Mouse (Mus musculus) lung, postnatal 0 days (tissue): ENCODE data around the gene Crip2. TPM values are rescaled to one million over a fixed set of nuclear protein-coding genes. Genes with fewer than 3 reads are reported as not detected.
A peak's percentile ranks its signal among the peaks of the same experiment; 100 is the strongest.

Experiments
- ATAC-seq: fragments of 200-750 bp; cut with Nextera tagmentation; 2 replicates; pipeline ENCODE4 v1.8.0; 2017; ENCODE audit warnings: moderate library complexity
- DNase-seq: peaks from one replicate; pipeline ENCODE4 v3.0.0-alpha.2; 2016; ENCODE audit warnings: low spot score
- H3K27ac ChIP-seq: fragments of 300-500 bp; sonication (generic); 2 replicates; pipeline ENCODE4 v1.5.1; 2014; ENCODE audit warnings: antibody characterized with exemption, mild to moderate bottlenecking, low read length, mixed read lengths
- H3K27me3 ChIP-seq: fragments of 300-500 bp; sonication (generic); replicated peaks from 2 replicates; pipeline ENCODE4 v1.6.1; 2014; ENCODE audit warnings: low read length, mixed read lengths; ENCODE audit not compliant: insufficient read depth
- H3K36me3 ChIP-seq: fragments of 300-500 bp; sonication (generic); 2 replicates; pipeline ENCODE4 v1.6.1; 2014; ENCODE audit warnings: low read length, mixed read lengths; ENCODE audit not compliant: insufficient read depth
- H3K4me1 ChIP-seq: fragments of 300-500 bp; sonication (generic); 2 replicates; pipeline ENCODE4 v1.6.1; 2014; ENCODE audit warnings: antibody characterized with exemption, low read depth, low read length, mixed read lengths; ENCODE audit not compliant: insufficient read depth
- H3K4me2 ChIP-seq: fragments of 300-500 bp; sonication (generic); replicated peaks from 2 replicates; pipeline ENCODE4 v1.6.1; 2014; ENCODE audit warnings: low read depth, mild to moderate bottlenecking, low read length, moderate library complexity, mixed read lengths
- H3K4me3 ChIP-seq: fragments of 300-500 bp; sonication (generic); 2 replicates; pipeline ENCODE4 v1.5.1; 2014; ENCODE audit warnings: low read depth, low read length
- H3K9ac ChIP-seq: fragments of 300-500 bp; sonication (generic); replicated peaks from 2 replicates; pipeline ENCODE4 v1.6.1; 2014; ENCODE audit warnings: low read depth, mild to moderate bottlenecking
- H3K9me3 ChIP-seq: fragments of 300-500 bp; sonication (generic); 2 replicates; pipeline ENCODE4 v1.6.1; 2016; ENCODE audit warnings: low read length, mixed read lengths
- CTCF ChIP-seq: IDR thresholded peaks from 2 replicates; pipeline ENCODE4 v1.5.1; 2016; ENCODE audit warnings: antibody characterized with exemption, mild to moderate bottlenecking
- EP300 ChIP-seq: IDR thresholded peaks from 2 replicates; pipeline ENCODE4 v1.6.1; 2016; ENCODE audit warnings: antibody characterized with exemption, mild to moderate bottlenecking, control low read depth
- WGBS: fragments of 180-500 bp; shearing (Covaris S2); extraction: QIAGEN DNeasy Blood & Tissue Kit; methylation state at CpG from one replicate; pipeline ENCODE4 v1.1.7; 2014; 5-methylcytosine and 5-hydroxymethylcytosine counted together
- polyA plus RNA-seq: library from polyadenylated mRNA; unstranded; fragments of >200 nt; fragmentation: Nextera tagmentation; extraction: Ambion mirVana; gene quantifications from 2 replicates; pipeline ENCODE4 v1.2.1, GENCODE M21; 2015

Gene Crip2
- polyA plus RNA-seq, 1 experiment from 2014 or later: 1,498 TPM

- H3K4me1 ChIP-seq: peaks cover 37% of the 10 kb centered on the region
- DNase-seq: peak; percentile 90
- 10% methylated on average over 45 of the region's 45 CpGs for WGBS
Measured at GRCm38 (mm10) chr12:113146112-113147057, 6.3 kb downstream of the Crip2 start, which contains the start of gene Crip1. Gene Crip1 (plus strand): TSS chr12:113146316.

GRCm38 (mm10) chr12:113147481-113147880 is 7.4 kb downstream of the Crip2 start:
- Histone ChIP-seq H3K36me3 (peaks cover 17% of the 10 kb centered on the region), H3K4me2 (no peak overlapping the region), H3K4me3 (no peak overlapping the region), H3K4me1 (peaks cover 42% of the 10 kb centered on the region), H3K27me3 (no peaks in the 10 kb centered on the region), H3K9me3 (no peaks in the 10 kb centered on the region), H3K27ac (peak overlapping the region; percentile 63), H3K9ac (no peak overlapping the region)
- TF ChIP-seq EP300 (no peak), CTCF (no peak)
- WGBS: 74% methylated on average over 8 of the region's 8 CpGs
- DNase-seq: no peak
- no peak for ATAC-seq

More at GRCm38 (mm10) chr12:113146112-113147057, 6.3 kb downstream of the Crip2 start, which contains the start of gene Crip1:
- Histone ChIP-seq H3K9ac (no peak within 1 kb of the TSS), H3K4me3 (no peak within 1 kb of the TSS), H3K4me2 (peak within 1 kb of the TSS; percentile 44), H3K9me3 (no peaks in the 10 kb centered on the region), H3K27ac (peak within 1 kb of the TSS; percentile 63), H3K36me3 (peaks cover 17% of the 10 kb centered on the region), H3K27me3 (no peaks in the 10 kb centered on the region)
- TF ChIP-seq EP300 (peak; percentile 90), CTCF (peak; percentile 89)
- ATAC-seq: peak; percentile 49

GRCm38 (mm10) chr12:113148381-113149035 is 8.5 kb downstream of the Crip2 start:
- H3K4me1 ChIP-seq: peaks cover 34% of the 10 kb centered on the region
- TF ChIP-seq CTCF (peak; percentile 65), EP300 (no peak)
- H3K9me3 ChIP-seq: no peaks in the 10 kb centered on the region
- H3K27me3 ChIP-seq: no peaks in the 10 kb centered on the region
- DNase-seq (peak; percentile 66), ATAC-seq (peak; percentile 13; the same call in 1 of the 2 replicates)
- no peak overlapping the region for H3K4me2 ChIP-seq
- peaks cover 14% of the 10 kb centered on the region for H3K36me3 ChIP-seq
- 0 out of 2 replicates have a peak overlapping the region, but pooled peaks have one; percentile 63 for H3K27ac ChIP-seq
- H3K4me3 ChIP-seq: no peak overlapping the region
- WGBS: 44% methylated on average over 16 of the region's 16 CpGs
- no peak overlapping the region for H3K9ac ChIP-seq

GRCm38 (mm10) chr12:113149341-113149740 is 9.3 kb downstream of the Crip2 start:
- 57% methylated on average over 4 of the region's 4 CpGs for WGBS
- Histone ChIP-seq H3K4me1 (peaks cover 29% of the 10 kb centered on the region), H3K36me3 (peaks cover 7% of the 10 kb centered on the region; the same call in 1 of the 2 replicates), H3K4me2 (no peak overlapping the region), H3K4me3 (no peak overlapping the region), H3K9ac (no peak overlapping the region), H3K27me3 (no peaks in the 10 kb centered on the region), H3K27ac (no peak overlapping the region), H3K9me3 (no peaks in the 10 kb centered on the region)
- TF ChIP-seq CTCF (no peak), EP300 (no peak)
- ATAC-seq (no peak), DNase-seq (peak; percentile 34)

- ATAC-seq: no peak
- Histone ChIP-seq H3K4me1 (peaks cover 31% of the 10 kb centered on the region), H3K9me3 (no peaks in the 10 kb centered on the region), H3K4me2 (no peak overlapping the region), H3K27ac (no peak overlapping the region), H3K36me3 (peaks cover 4% of the 10 kb centered on the region; the same call in 1 of the 2 replicates), H3K9ac (no peak overlapping the region), H3K4me3 (no peak overlapping the region), H3K27me3 (no peaks in the 10 kb centered on the region)
- no peak for TF ChIP-seq CTCF
- no peak for TF ChIP-seq EP300
- DNase-seq: no peak
- 70% methylated on average over 3 of the region's 3 CpGs for WGBS
Measured at GRCm38 (mm10) chr12:113149896-113150295, 9.9 kb downstream of the Crip2 start.

DNA sequence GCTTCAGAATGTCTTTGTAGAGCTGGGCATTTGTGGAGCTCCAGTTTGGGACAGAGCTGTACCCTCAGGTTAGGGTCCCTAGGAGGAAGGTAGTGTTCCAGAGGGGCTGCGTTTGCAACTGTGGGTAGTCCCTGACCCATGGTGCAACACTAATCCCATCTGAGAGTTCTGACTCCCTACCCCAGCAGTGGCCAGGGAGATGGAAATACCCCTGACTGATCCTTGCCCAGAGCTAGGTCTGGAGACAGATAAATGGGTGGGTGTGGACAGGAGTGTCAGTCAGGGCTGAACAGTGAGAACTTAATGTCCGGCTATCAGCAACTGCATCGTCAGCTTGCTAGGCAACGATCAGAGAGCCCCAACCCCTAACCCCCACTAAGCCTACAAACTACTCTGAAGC is 10.6 kb downstream of the Crip2 start:
- ATAC-seq (no peak), DNase-seq (no peak)
- Histone ChIP-seq H3K9ac (no peak overlapping the region), H3K4me1 (peaks cover 34% of the 10 kb centered on the region), H3K36me3 (no peaks in the 10 kb centered on the region), H3K27ac (no peak overlapping the region), H3K27me3 (no peaks in the 10 kb centered on the region), H3K4me2 (no peak overlapping the region), H3K4me3 (no peak overlapping the region), H3K9me3 (no peaks in the 10 kb centered on the region)
- WGBS: 77% methylated on average over 4 of the region's 4 CpGs
- TF ChIP-seq CTCF: no peak
- TF ChIP-seq EP300: no peak
